Mouse (Mus musculus): ENCODE measurements at regions not wholly inside any gene's neighbourhood (a gene's known extent, or its start where the extent isn't known, plus 50 kb on each side); places are given as distances from the start of the nearest gene placed in this dataset.

GRCm38 (mm10) chr16:91172510-91172909 lies 52.7 kb upstream of the Olig2 start:
- Histone ChIP-seq H3K4me3 (ENCODE audit: low read depth, low read length) (no peak overlapping the region), H3K4me1 (replicated peaks; ENCODE audit: control insufficient read depth, insufficient read depth, low read length) (0 out of 2 replicates have a peak, but pooled peaks cover 4% of the 10 kb centered on the region), H3K36me3 (ENCODE audit: control insufficient read depth, insufficient read depth, low read length) (no peaks in the 10 kb centered on the region), H3K4me2 (ENCODE audit: low read length) (no peak overlapping the region), H3K9me3 (ENCODE audit: control insufficient read depth, low read length) (no peaks in the 10 kb centered on the region), H3K27me3 (replicated peaks; ENCODE audit: control insufficient read depth, insufficient read depth, low read length) (peaks cover 26% of the 10 kb centered on the region), H3K27ac (ENCODE audit: low read depth) (no peak overlapping the region), H3K9ac (ENCODE audit: low read length) (no peak overlapping the region)
- WGBS, result 84% methylated on average over 9 of the region's 9 CpGs
- DNase-seq (ENCODE audit: low spot score) (no peak), ATAC-seq (replicated peaks; ENCODE audit: low FRiP score, low TSS enrichment, low read depth) (no peak)

GRCm38 (mm10) chr16:91173241-91173640 lies 52.0 kb upstream of the Olig2 start:
- H3K27me3 ChIP-seq (replicated peaks; ENCODE audit: control insufficient read depth, insufficient read depth, low read length), result peaks cover 26% of the 10 kb centered on the region
- no peak overlapping the region for H3K9ac ChIP-seq (ENCODE audit: low read length)
- H3K4me3 ChIP-seq (ENCODE audit: low read depth, low read length), result no peak overlapping the region
- H3K27ac ChIP-seq (ENCODE audit: low read depth), result no peak overlapping the region
- DNase-seq (ENCODE audit: low spot score) (no peak), ATAC-seq (replicated peaks; ENCODE audit: low FRiP score, low TSS enrichment, low read depth) (no peak)
- no peaks in the 10 kb centered on the region for H3K36me3 ChIP-seq (ENCODE audit: control insufficient read depth, insufficient read depth, low read length)
- H3K4me2 ChIP-seq (ENCODE audit: low read length), result no peak overlapping the region
- H3K9me3 ChIP-seq (ENCODE audit: control insufficient read depth, low read length), result no peaks in the 10 kb centered on the region
- 0 out of 2 replicates have a peak, but pooled peaks cover 4% of the 10 kb centered on the region for H3K4me1 ChIP-seq (replicated peaks; ENCODE audit: control insufficient read depth, insufficient read depth, low read length)
- WGBS, result 81% methylated on average over 15 of the region's 15 CpGs

- no peak overlapping the region for H3K4me3 ChIP-seq (ENCODE audit: low read depth, low read length)
- H3K27me3 ChIP-seq (replicated peaks; ENCODE audit: control insufficient read depth, insufficient read depth, low read length), result peaks cover 21% of the 10 kb centered on the region
- 0 out of 2 replicates have a peak, but pooled peaks cover 4% of the 10 kb centered on the region for H3K4me1 ChIP-seq (replicated peaks; ENCODE audit: control insufficient read depth, insufficient read depth, low read length)
- ATAC-seq (replicated peaks; ENCODE audit: low FRiP score, low TSS enrichment, low read depth) (no peak), DNase-seq (ENCODE audit: low spot score) (no peak)
- H3K9ac ChIP-seq (ENCODE audit: low read length), result no peak overlapping the region
- no peaks in the 10 kb centered on the region for H3K36me3 ChIP-seq (ENCODE audit: control insufficient read depth, insufficient read depth, low read length)
- no peak overlapping the region for H3K27ac ChIP-seq (ENCODE audit: low read depth)
- no peak overlapping the region for H3K4me2 ChIP-seq (ENCODE audit: low read length)
- no peaks in the 10 kb centered on the region for H3K9me3 ChIP-seq (ENCODE audit: control insufficient read depth, low read length)
- WGBS, result 36% methylated on average over 3 of the region's 3 CpGs
Measured at GRCm38 (mm10) chr16:91173870-91174278, 51.4 kb upstream of the Olig2 start.

GRCm38 (mm10) chr16:91174401-91174800 lies 50.9 kb upstream of the Olig2 start:
- 0 out of 2 replicates have a peak, but pooled peaks cover 4% of the 10 kb centered on the region for H3K4me1 ChIP-seq (replicated peaks; ENCODE audit: control insufficient read depth, insufficient read depth, low read length)
- no peak overlapping the region for H3K9ac ChIP-seq (ENCODE audit: low read length)
- peaks cover 16% of the 10 kb centered on the region for H3K27me3 ChIP-seq (replicated peaks; ENCODE audit: control insufficient read depth, insufficient read depth, low read length)
- no peak for ATAC-seq (replicated peaks; ENCODE audit: low FRiP score, low TSS enrichment, low read depth)
- H3K27ac ChIP-seq (ENCODE audit: low read depth), result no peak overlapping the region
- no peaks in the 10 kb centered on the region for H3K9me3 ChIP-seq (ENCODE audit: control insufficient read depth, low read length)
- WGBS, result 54% methylated on average over 4 of the region's 4 CpGs
- no peak for DNase-seq (ENCODE audit: low spot score)
- H3K4me3 ChIP-seq (ENCODE audit: low read depth, low read length), result no peak overlapping the region
- no peak overlapping the region for H3K4me2 ChIP-seq (ENCODE audit: low read length)
- no peaks in the 10 kb centered on the region for H3K36me3 ChIP-seq (ENCODE audit: control insufficient read depth, insufficient read depth, low read length)
